Mouse (Mus musculus) stomach, postnatal 0 days (tissue): ENCODE results near the gene Casp9. TPM values are rescaled to one million over a fixed set of nuclear protein-coding genes. Genes with fewer than 3 reads are reported as not detected.

Experiments used
- ATAC-seq: fragments of 200-750 bp; cut with Nextera tagmentation; 2 replicates; pipeline ENCODE4 v1.8.0; 2017; ENCODE audit not compliant: low FRiP score, low TSS enrichment
- DNase-seq: peaks from one replicate; pipeline ENCODE4 v3.0.0-alpha.2; 2016; ENCODE audit warnings: low spot score
- H3K27ac ChIP-seq: fragments of 300-500 bp; sonication (generic); replicated peaks from 2 replicates; pipeline ENCODE4 v1.5.1; 2014; ENCODE audit warnings: mild to moderate bottlenecking, control low read depth
- H3K27me3 ChIP-seq: fragments of 300-500 bp; sonication (generic); 2 replicates; pipeline ENCODE4 v1.6.1; 2014; ENCODE audit warnings: low read length; ENCODE audit not compliant: control insufficient read depth, insufficient read depth
- H3K36me3 ChIP-seq: fragments of 300-500 bp; sonication (generic); 2 replicates; pipeline ENCODE4 v1.6.1; 2014; ENCODE audit warnings: low read length, mixed read lengths; ENCODE audit not compliant: control insufficient read depth, insufficient read depth
- H3K4me1 ChIP-seq: fragments of 300-500 bp; sonication (generic); replicated peaks from 2 replicates; pipeline ENCODE4 v1.6.1; 2014; ENCODE audit warnings: antibody characterized with exemption; ENCODE audit not compliant: control insufficient read depth, insufficient read depth
- H3K4me2 ChIP-seq: fragments of 300-500 bp; sonication (generic); replicated peaks from 2 replicates; pipeline ENCODE4 v1.6.1; 2014; ENCODE audit warnings: low read depth, mild to moderate bottlenecking, control low read depth, moderate library complexity
- H3K4me3 ChIP-seq: fragments of 300-500 bp; sonication (generic); 2 replicates; pipeline ENCODE4 v1.5.1; 2014; ENCODE audit warnings: low read depth, low read length, control low read depth
- H3K9ac ChIP-seq: fragments of 300-500 bp; sonication (generic); 2 replicates; pipeline ENCODE4 v1.6.1; 2014; ENCODE audit warnings: mild to moderate bottlenecking, low read length, control low read depth, mixed read lengths
- H3K9me3 ChIP-seq: fragments of 300-500 bp; sonication (generic); 2 replicates; pipeline ENCODE4 v1.6.1; 2016; ENCODE audit warnings: low read length; ENCODE audit not compliant: control insufficient read depth
- CTCF ChIP-seq: IDR thresholded peaks from 2 replicates; pipeline ENCODE4 v1.5.1; 2016; ENCODE audit warnings: antibody characterized with exemption, low read depth, mild to moderate bottlenecking, moderate library complexity
- EP300 ChIP-seq: optimal IDR thresholded peaks from 2 replicates; pipeline ENCODE3; 2016; ENCODE audit warnings: antibody characterized with exemption
- WGBS: fragments of 180-500 bp; shearing (Covaris S2); extraction: QIAGEN DNeasy Blood & Tissue Kit; methylation state at CpG from one replicate; pipeline ENCODE4 v1.1.7; 2014; 5-methylcytosine and 5-hydroxymethylcytosine counted together
- polyA plus RNA-seq: library from polyadenylated mRNA; unstranded; fragments of >200 nt; fragmentation: Nextera tagmentation; extraction: Ambion mirVana; gene quantifications from 2 replicates; pipeline ENCODE4 v1.2.1, GENCODE M21; 2015

Gene Casp9
- polyA plus RNA-seq, 1 experiment from 2014 or later = 9.8 TPM

DNA sequence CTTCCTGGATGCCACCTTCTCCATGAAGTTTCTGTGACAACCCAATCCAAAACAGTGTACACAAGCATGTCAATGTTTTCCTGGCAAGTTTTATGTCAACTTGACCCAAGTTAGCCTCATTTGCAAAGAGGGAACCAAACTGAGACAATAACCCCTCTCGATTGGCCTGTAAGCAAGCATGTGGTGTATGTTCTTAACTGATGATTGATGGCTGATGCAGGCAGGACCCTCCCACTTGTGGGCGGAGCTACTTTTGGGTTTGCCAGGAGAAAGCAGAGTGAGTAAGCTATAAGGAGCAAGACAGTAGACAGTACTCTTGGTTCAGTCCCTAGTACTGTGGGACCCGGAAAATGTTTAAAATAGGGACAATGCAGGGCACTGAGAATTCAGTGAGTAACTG is 29.6 kb downstream of the Casp9 start:
- TF ChIP-seq EP300 = no peak
- no peak for TF ChIP-seq CTCF
- Histone ChIP-seq H3K9ac (no peak overlapping the region), H3K4me1 (no peaks in the 10 kb centered on the region), H3K27me3 (no peaks in the 10 kb centered on the region), H3K4me3 (no peak overlapping the region), H3K36me3 (no peaks in the 10 kb centered on the region), H3K9me3 (no peaks in the 10 kb centered on the region), H3K4me2 (no peak overlapping the region), H3K27ac (no peak overlapping the region)
- WGBS = 53% methylated on average over 3 of the region's 3 CpGs
- peak; percentile 69 for DNase-seq
- peak; percentile 57; the same call in 1 of the 2 replicates for ATAC-seq

- Histone ChIP-seq H3K4me1 (no peaks in the 10 kb centered on the region), H3K36me3 (no peaks in the 10 kb centered on the region), H3K9me3 (no peaks in the 10 kb centered on the region), H3K9ac (no peak within 1 kb of the TSS), H3K4me2 (no peak within 1 kb of the TSS), H3K27me3 (no peaks in the 10 kb centered on the region), H3K4me3 (no peak within 1 kb of the TSS), H3K27ac (no peak within 1 kb of the TSS)
- ATAC-seq = no peak
- TF ChIP-seq CTCF (no peak), EP300 (no peak)
- WGBS = 50% methylated on average over 5 of the region's 5 CpGs
- DNase-seq = no peak
Measured at GRCm38 (mm10) chr4:141826060-141826459, 32.6 kb downstream of the Casp9 start, which contains the start of gene Cela2a. TSS of gene Cela2a (minus strand) at chr4:141826160.

DNA sequence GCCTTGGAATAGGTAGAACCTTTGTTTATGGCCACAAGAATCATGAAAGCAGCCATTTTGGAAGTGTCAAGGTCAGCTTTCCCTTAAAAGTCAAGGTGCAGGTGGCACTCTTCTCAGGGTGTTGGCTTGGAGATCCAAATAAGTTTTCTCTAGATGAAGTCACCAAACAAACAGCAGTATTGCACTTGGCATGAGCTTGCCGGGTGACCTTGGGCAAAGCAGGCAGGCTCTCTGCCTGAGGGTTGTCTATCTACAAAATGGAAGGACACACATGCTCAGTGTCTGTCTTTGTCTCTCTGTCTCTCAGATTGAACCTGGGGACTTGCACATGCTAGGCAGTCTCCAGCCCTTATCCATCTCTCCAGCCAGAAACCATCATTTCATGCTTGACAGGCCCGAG is 34.0 kb downstream of the Casp9 start:
- no peak for DNase-seq
- H3K27ac ChIP-seq = no peak overlapping the region
- ATAC-seq = no peak

DNA sequence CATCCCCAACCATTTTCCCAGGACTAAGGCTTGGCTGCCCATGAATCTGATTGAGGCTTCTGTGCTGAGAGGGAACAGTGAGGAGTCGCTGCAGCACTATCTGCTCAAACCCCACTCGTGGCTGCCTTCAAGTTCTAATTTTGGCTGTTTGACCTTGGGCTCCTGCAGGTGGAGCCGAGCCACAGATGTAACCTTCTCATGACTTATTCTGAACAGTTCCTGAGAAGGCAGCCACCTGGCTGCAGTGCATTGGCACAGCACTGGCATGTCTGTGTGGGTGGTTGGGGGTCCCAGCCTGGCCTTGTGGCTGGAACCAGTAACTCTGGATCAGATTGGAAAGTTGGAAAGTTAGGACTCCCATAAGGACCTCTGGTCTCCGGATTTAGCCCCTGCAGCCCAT is 34.8 kb downstream of the Casp9 start:
- Histone ChIP-seq H3K36me3 (no peaks in the 10 kb centered on the region), H3K27ac (no peak overlapping the region), H3K4me3 (no peak overlapping the region), H3K4me1 (no peaks in the 10 kb centered on the region), H3K9me3 (no peaks in the 10 kb centered on the region), H3K27me3 (no peaks in the 10 kb centered on the region), H3K4me2 (no peak overlapping the region), H3K9ac (no peak overlapping the region)
- no peak for TF ChIP-seq EP300
- TF ChIP-seq CTCF = no peak
- 63% methylated on average over 4 of the region's 4 CpGs for WGBS
- DNase-seq (no peak), ATAC-seq (no peak)

More for the DNA sequence above, 34.0 kb downstream of the Casp9 start:
- H3K27me3 ChIP-seq = no peaks in the 10 kb centered on the region
- no peak overlapping the region for H3K4me2 ChIP-seq
- TF ChIP-seq EP300 = no peak
- no peak for TF ChIP-seq CTCF
- 87% methylated on average over 2 of the region's 2 CpGs for WGBS
- no peaks in the 10 kb centered on the region for H3K9me3 ChIP-seq
- no peaks in the 10 kb centered on the region for H3K4me1 ChIP-seq
- no peak overlapping the region for H3K4me3 ChIP-seq
- no peaks in the 10 kb centered on the region for H3K36me3 ChIP-seq
- H3K9ac ChIP-seq = no peak overlapping the region

- TF ChIP-seq EP300 = no peak
- TF ChIP-seq CTCF = no peak
- 47% methylated on average over 11 of the region's 11 CpGs for WGBS
- no peak overlapping the region for H3K4me3 ChIP-seq
Measured at GRCm38 (mm10) chr4:141830381-141830780, 37.0 kb downstream of the Casp9 start.

GRCm38 (mm10) chr4:141831361-141831760 is 37.9 kb downstream of the Casp9 start:
- H3K4me3 ChIP-seq = no peak overlapping the region
- no peaks in the 10 kb centered on the region for H3K4me1 ChIP-seq
- WGBS = 69% methylated on average over 7 of the region's 7 CpGs
- H3K27me3 ChIP-seq = no peaks in the 10 kb centered on the region
- H3K27ac ChIP-seq = no peak overlapping the region
- H3K9me3 ChIP-seq = no peaks in the 10 kb centered on the region
- ATAC-seq (no peak), DNase-seq (no peak)
- H3K4me2 ChIP-seq = no peak overlapping the region
- no peaks in the 10 kb centered on the region for H3K36me3 ChIP-seq
- no peak for TF ChIP-seq CTCF
- TF ChIP-seq EP300 = no peak
- no peak overlapping the region for H3K9ac ChIP-seq

More at GRCm38 (mm10) chr4:141830381-141830780, 37.0 kb downstream of the Casp9 start:
- Histone ChIP-seq H3K9me3 (no peaks in the 10 kb centered on the region), H3K4me2 (no peak overlapping the region), H3K27me3 (no peaks in the 10 kb centered on the region), H3K4me1 (no peaks in the 10 kb centered on the region), H3K36me3 (no peaks in the 10 kb centered on the region), H3K9ac (no peak overlapping the region), H3K27ac (no peak overlapping the region)
- no peak for DNase-seq
- ATAC-seq = no peak
